Mouse (Mus musculus) MEL (cell line): ENCODE measurements around the gene S100a8. TPM values are rescaled to one million over a fixed set of nuclear protein-coding genes. Genes with fewer than 3 reads are reported as not detected.
A peak's percentile ranks its signal among the peaks of the same experiment; 100 is the strongest.

Experiments
- DNase-seq: peaks from one replicate; pipeline ENCODE4 v3.0.0; 2011; ENCODE audit warnings: low read depth, low spot score
- H3K27ac ChIP-seq: 2 replicates; pipeline ENCODE4 v1.5.1; 2012; ENCODE audit warnings: low read depth, mild to moderate bottlenecking, control low read depth, low read length, moderate library complexity; ENCODE audit not compliant: control insufficient read depth
- H3K27me3 ChIP-seq, 2 experiments: fragments of 150-350 bp in 1 of 2; sonication (generic) in 1 of 2; 2 replicates each; pipeline ENCODE4 v1.6.1; 2012; ENCODE audit warnings: low read length in 2 of 2, mild to moderate bottlenecking in 2 of 2, improper control_type of control experiment in 1 of 2, moderate library complexity in 1 of 2; ENCODE audit not compliant: insufficient read depth in 2 of 2, control insufficient read depth in 1 of 2
- H3K36me3 ChIP-seq, 2 experiments: 2 replicates each; pipeline ENCODE4 v1.6.1; 2012 to 2014; ENCODE audit warnings: low read length in 2 of 2, improper control_type of control experiment in 1 of 2, inconsistent platforms in 1 of 2, mild to moderate bottlenecking in 1 of 2; ENCODE audit not compliant: insufficient read depth in 2 of 2, control insufficient read depth in 1 of 2
- H3K4me1 ChIP-seq, 2 experiments: fragments of 150-350 bp in 1 of 2; sonication (generic) in 1 of 2; 2 replicates each; pipeline ENCODE4 v1.6.1; 2012; ENCODE audit warnings: low read length in 2 of 2, improper control_type of control experiment in 1 of 2, mild to moderate bottlenecking in 1 of 2; ENCODE audit not compliant: insufficient read depth in 2 of 2, control insufficient read depth in 1 of 2
- H3K4me3 ChIP-seq, 2 experiments: fragments of 150-350 bp in 1 of 2; sonication (generic) in 1 of 2; 2 replicates each; pipeline ENCODE4 v1.5.1; 2012; ENCODE audit warnings: low read depth in 2 of 2, low read length in 2 of 2, mild to moderate bottlenecking in 2 of 2, moderate library complexity in 2 of 2, control low read depth in 1 of 2, improper control_type of control experiment in 1 of 2; ENCODE audit not compliant: control insufficient read depth in 1 of 2, insufficient read depth in 1 of 2
- H3K79me2 ChIP-seq: 2 replicates; pipeline ENCODE4 v1.6.1; 2012; ENCODE audit warnings: mild to moderate bottlenecking, low read length, moderate library complexity; ENCODE audit not compliant: control insufficient read depth, poor library complexity, insufficient read depth
- H3K9ac ChIP-seq: 2 replicates; pipeline ENCODE4 v1.6.1; 2012; ENCODE audit warnings: low read depth, mild to moderate bottlenecking, control low read depth, low read length, moderate library complexity; ENCODE audit not compliant: control insufficient read depth, poor library complexity, severe bottlenecking
- H3K9me3 ChIP-seq: fragments of 150-350 bp; sonication (generic); replicated peaks from 2 replicates; pipeline ENCODE4 v1.6.1; 2012; ENCODE audit warnings: mild to moderate bottlenecking, low read length, improper control_type of control experiment, moderate library complexity; ENCODE audit not compliant: insufficient read depth
- E2F4 ChIP-seq: IDR thresholded peaks from 2 replicates; pipeline ENCODE4 v1.6.1; 2011; ENCODE audit warnings: low read depth, low read length, improper control_type of control experiment, borderline replicate concordance
- ELF1 ChIP-seq: IDR thresholded peaks from 2 replicates; pipeline ENCODE4 v1.6.1; 2014; ENCODE audit warnings: low read depth, mild to moderate bottlenecking, inconsistent platforms, low read length, improper control_type of control experiment, moderate library complexity
- EP300 ChIP-seq, 2 experiments: IDR thresholded peaks; 2 replicates each; pipeline ENCODE4 v1.6.1; 2011; ENCODE audit warnings: improper control_type of control experiment in 2 of 2, low read length in 2 of 2, low read depth in 1 of 2, mild to moderate bottlenecking in 1 of 2
- GATA1 ChIP-seq: IDR thresholded peaks from 2 replicates; pipeline ENCODE4 v1.6.1; 2011; ENCODE audit warnings: low read depth, low read length, improper control_type of control experiment
- HCFC1 ChIP-seq: IDR thresholded peaks from 2 replicates; pipeline ENCODE4 v1.6.1; 2012; ENCODE audit warnings: low read depth, mild to moderate bottlenecking, inconsistent platforms, low read length, improper control_type of control experiment, moderate library complexity
- JUND ChIP-seq: IDR thresholded peaks from 2 replicates; pipeline ENCODE4 v1.6.1; 2011; ENCODE audit warnings: low read depth, mild to moderate bottlenecking, improper control_type of control experiment, low read length
- MAFK ChIP-seq: IDR thresholded peaks from 2 replicates; pipeline ENCODE4 v1.6.1; 2011; ENCODE audit warnings: low read depth, mild to moderate bottlenecking, low read length, improper control_type of control experiment, borderline replicate concordance
- MAZ ChIP-seq: IDR thresholded peaks from 2 replicates; pipeline ENCODE4 v1.6.1; 2012; ENCODE audit warnings: low read depth, mild to moderate bottlenecking, inconsistent platforms, low read length, improper control_type of control experiment
- NELFE ChIP-seq: IDR thresholded peaks from 2 replicates; pipeline ENCODE4 v1.6.1; 2011; ENCODE audit warnings: low read depth, low read length, improper control_type of control experiment
- RCOR1 ChIP-seq: IDR thresholded peaks from 2 replicates; pipeline ENCODE4 v1.6.1; 2012; ENCODE audit warnings: low read depth, mild to moderate bottlenecking, inconsistent platforms, low read length, improper control_type of control experiment
- SIN3A ChIP-seq: IDR thresholded peaks from 2 replicates; pipeline ENCODE4 v1.6.1; 2012; ENCODE audit warnings: low read length, improper control_type of control experiment, inconsistent platforms
- SMC3 ChIP-seq: IDR thresholded peaks from 2 replicates; pipeline ENCODE4 v1.6.1; 2011; ENCODE audit warnings: low read depth, low read length, improper control_type of control experiment
- TAL1 ChIP-seq: IDR thresholded peaks from 2 replicates; pipeline ENCODE4 v1.6.1; 2012; ENCODE audit warnings: mild to moderate bottlenecking, inconsistent platforms, low read length, moderate library complexity, mixed read lengths
- TBP ChIP-seq: IDR thresholded peaks from 2 replicates; pipeline ENCODE4 v1.8.0; 2011; ENCODE audit warnings: low read depth, low read length, improper control_type of control experiment
- TCF12 ChIP-seq: IDR thresholded peaks from 2 replicates; pipeline ENCODE4 v1.6.1; 2014; ENCODE audit warnings: low read depth, mild to moderate bottlenecking, inconsistent platforms, low read length, improper control_type of control experiment, moderate library complexity
- UBTF ChIP-seq: IDR thresholded peaks from 2 replicates; pipeline ENCODE4 v1.6.1; 2012; ENCODE audit warnings: low read depth, mild to moderate bottlenecking, inconsistent platforms, low read length, improper control_type of control experiment, moderate library complexity, borderline replicate concordance; ENCODE audit not compliant: insufficient read depth
- USF2 ChIP-seq, 2 experiments: IDR thresholded peaks; 2 replicates each; pipeline ENCODE4 v1.6.1; 2011 to 2012; ENCODE audit warnings: improper control_type of control experiment in 2 of 2, low read length in 2 of 2, borderline replicate concordance in 1 of 2, inconsistent platforms in 1 of 2, low read depth in 1 of 2, mild to moderate bottlenecking in 1 of 2; ENCODE audit not compliant: insufficient read depth in 1 of 2
- ZC3H11A ChIP-seq: IDR thresholded peaks from 2 replicates; pipeline ENCODE4 v1.6.1; 2012; ENCODE audit warnings: low read depth, mild to moderate bottlenecking, inconsistent platforms, low read length, improper control_type of control experiment
- ZKSCAN1 ChIP-seq: IDR thresholded peaks from 2 replicates; pipeline ENCODE4 v1.6.1; 2012; ENCODE audit warnings: low read depth, mild to moderate bottlenecking, inconsistent platforms, low read length, improper control_type of control experiment, moderate library complexity
- ZMIZ1 ChIP-seq: IDR thresholded peaks from 2 replicates; pipeline ENCODE4 v1.6.1; 2012; ENCODE audit warnings: low read depth, mild to moderate bottlenecking, inconsistent platforms, low read length, improper control_type of control experiment, moderate library complexity
- polyA plus RNA-seq, 2 experiments: library from polyadenylated mRNA; stranded (reverse) in 1 of 2; unstranded in 1 of 2; fragments of >175 nt in 1 of 2; fragments of >200 nt in 1 of 2; gene quantifications; 2 replicates each; pipeline versions ENCODE4 v1.2.1 to v1.2.4; 2012; ENCODE audit warnings: low replicate concordance in 2 of 2, low read depth in 1 of 2; ENCODE audit not compliant: insufficient read length in 2 of 2, insufficient read depth in 1 of 2, missing spikeins in 1 of 2
- total RNA-seq: library from RNA; depleted of rRNA; stranded (reverse); fragments of 300-350 nt; gene quantifications from 2 replicates; pipeline ENCODE4 v1.2.3, GENCODE M21; 2012; rRNA removed

The S100a8 gene
- total RNA-seq: not detected in 2 replicates
- polyA plus RNA-seq: not detected

GRCm38 (mm10) chr3:90668846-90669245 is at the start of gene S100a8:
Gene S100a8 (plus strand): TSS chr3:90668978.
- Histone ChIP-seq H3K4me3 (no peak within 1 kb of the TSS), H3K27ac (no peak within 1 kb of the TSS), H3K27me3 (no peaks in the 10 kb centered on the region; a peak in 1 of 4 replicates), H3K4me1 (no peaks in the 10 kb centered on the region), H3K9ac (no peak within 1 kb of the TSS), H3K36me3 (no peaks in the 10 kb centered on the region), H3K79me2 (no peaks in the 10 kb centered on the region), H3K9me3 (no peaks in the 10 kb centered on the region)
- no peak for TF ChIP-seq TCF12
- no peak for TF ChIP-seq SMC3
- no peak for TF ChIP-seq UBTF
- TF ChIP-seq NELFE: no peak
- TF ChIP-seq E2F4: no peak
- TF ChIP-seq ELF1: no peak
- TF ChIP-seq RCOR1: no peak
- TF ChIP-seq TAL1: no peak
- no peak for TF ChIP-seq ZMIZ1
- no peak for DNase-seq

GRCm38 (mm10) chr3:90621552-90621951 is 47.2 kb upstream of the S100a8 start:
- H3K36me3 ChIP-seq: no peaks in the 10 kb centered on the region
- H3K79me2 ChIP-seq: no peaks in the 10 kb centered on the region
- no peak overlapping the region for H3K9ac ChIP-seq
- H3K4me3 ChIP-seq: no peak overlapping the region
- peaks cover 5 to 15% of the 10 kb centered on the region in 2 experiments for H3K27me3 ChIP-seq
- DNase-seq: no peak
- no peaks in the 10 kb centered on the region for H3K4me1 ChIP-seq
- no peak overlapping the region for H3K27ac ChIP-seq
- no peak for TF ChIP-seq JUND
- TF ChIP-seq ELF1: no peak
- H3K9me3 ChIP-seq: no peaks in the 10 kb centered on the region

GRCm38 (mm10) chr3:90623435-90624071 is 45.2 kb upstream of the S100a8 start:
- no peak overlapping the region for H3K9ac ChIP-seq
- no peaks in the 10 kb centered on the region for H3K4me1 ChIP-seq
- peaks cover 15 to 23% of the 10 kb centered on the region in 2 experiments for H3K27me3 ChIP-seq
- no peak overlapping the region for H3K27ac ChIP-seq
- no peaks in the 10 kb centered on the region for H3K79me2 ChIP-seq
- DNase-seq: peak; percentile 46
- TF ChIP-seq TBP (no peak), GATA1 (no peak), ZKSCAN1 (no peak), MAZ (no peak), HCFC1 (no peak), USF2 (IDR thresholded peaks at IDR 0.05; ENCODE audit: borderline replicate concordance in 1 of 2, insufficient read depth in 1 of 2, low read depth in 1 of 2, low read length in 2 of 2) (no peak), ZC3H11A (no peak), EP300 (IDR thresholded peaks at IDR 0.05; ENCODE audit: low read depth in 1 of 2, low read length in 2 of 2) (no peak), MAFK (no peak), SIN3A (no peak)
- H3K4me3 ChIP-seq: no peak overlapping the region
- no peaks in the 10 kb centered on the region for H3K9me3 ChIP-seq
- H3K36me3 ChIP-seq: no peaks in the 10 kb centered on the region
